Mouse (Mus musculus) WW6 (cell line): Measurements from ENCODE around the gene Gnas.
A peak's percentile ranks its signal among the peaks of the same experiment; 100 is the strongest.

Experiments
- DNase-seq: peaks from one replicate; pipeline ENCODE4 v3.0.0-alpha.2; 2013; ENCODE audit warnings: low read depth, low spot score

Gnas gene

DNA sequence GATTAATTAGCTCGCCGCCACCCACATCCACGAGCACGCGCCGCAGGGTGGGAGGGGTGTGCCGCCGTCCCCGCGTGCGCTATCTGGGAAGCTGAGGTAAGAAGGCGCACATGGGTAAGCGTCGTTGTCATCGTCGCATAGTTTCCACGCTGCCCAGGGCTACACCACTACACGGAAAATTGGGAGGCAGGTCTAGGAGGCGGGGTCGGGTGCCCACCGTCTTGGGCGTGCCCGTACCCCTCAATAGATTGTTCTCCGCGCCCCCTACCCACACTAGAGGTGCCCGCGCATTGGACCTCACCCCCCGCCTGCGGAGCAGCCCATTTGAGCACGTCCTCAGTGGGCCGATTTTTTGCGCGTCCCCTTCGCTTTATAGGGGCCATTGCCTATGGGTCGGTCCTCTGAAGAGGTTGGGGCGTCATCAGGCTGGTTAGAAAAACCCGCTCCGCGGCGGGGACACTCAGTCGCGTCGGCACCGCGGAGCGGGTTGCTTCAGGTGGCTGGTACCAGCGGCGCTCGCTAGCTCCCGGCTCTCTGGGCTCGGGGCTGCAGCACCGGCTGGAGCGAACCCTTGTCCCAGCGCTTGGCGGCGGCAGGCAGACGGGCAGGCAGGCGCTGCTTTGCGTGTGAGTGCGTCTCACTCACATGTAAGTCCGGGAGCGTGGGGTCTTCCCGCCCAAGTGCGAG, 43.3 kb downstream of the Gnas start:
- peak; percentile 60 for DNase-seq

DNA sequence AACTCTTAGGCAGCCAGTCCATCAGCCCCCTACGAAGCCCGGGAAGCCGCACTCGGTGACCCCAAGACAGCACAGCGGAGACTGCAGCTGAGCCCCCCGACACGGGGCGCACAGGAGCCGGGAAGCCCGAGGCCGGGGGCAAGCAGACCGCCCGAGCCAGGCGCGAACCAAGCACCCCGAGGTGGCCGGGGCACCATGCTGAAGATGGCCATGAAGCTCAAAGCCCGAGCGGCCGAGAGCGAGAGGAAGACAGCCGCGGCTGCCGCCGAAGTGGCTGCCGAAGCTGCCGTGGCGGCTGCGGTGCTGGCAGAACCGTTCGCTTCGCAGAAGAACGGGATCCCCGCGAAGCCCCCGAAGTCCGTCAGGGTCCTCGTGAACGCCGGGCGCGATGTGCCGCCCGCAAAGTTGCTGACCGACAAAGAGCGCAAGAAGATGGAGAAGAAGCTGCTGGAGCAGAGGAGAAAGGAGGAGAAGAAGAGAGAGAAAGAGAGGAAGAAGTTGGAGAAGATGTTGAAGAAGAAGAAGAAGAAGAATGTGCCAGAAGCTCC, 44.3 kb downstream of the Gnas start:
- DNase-seq: no peak

GRCm38 (mm10) chr2:174328926-174329662, 45.0 kb downstream of the Gnas start:
- peak; percentile 39 for DNase-seq

DNA sequence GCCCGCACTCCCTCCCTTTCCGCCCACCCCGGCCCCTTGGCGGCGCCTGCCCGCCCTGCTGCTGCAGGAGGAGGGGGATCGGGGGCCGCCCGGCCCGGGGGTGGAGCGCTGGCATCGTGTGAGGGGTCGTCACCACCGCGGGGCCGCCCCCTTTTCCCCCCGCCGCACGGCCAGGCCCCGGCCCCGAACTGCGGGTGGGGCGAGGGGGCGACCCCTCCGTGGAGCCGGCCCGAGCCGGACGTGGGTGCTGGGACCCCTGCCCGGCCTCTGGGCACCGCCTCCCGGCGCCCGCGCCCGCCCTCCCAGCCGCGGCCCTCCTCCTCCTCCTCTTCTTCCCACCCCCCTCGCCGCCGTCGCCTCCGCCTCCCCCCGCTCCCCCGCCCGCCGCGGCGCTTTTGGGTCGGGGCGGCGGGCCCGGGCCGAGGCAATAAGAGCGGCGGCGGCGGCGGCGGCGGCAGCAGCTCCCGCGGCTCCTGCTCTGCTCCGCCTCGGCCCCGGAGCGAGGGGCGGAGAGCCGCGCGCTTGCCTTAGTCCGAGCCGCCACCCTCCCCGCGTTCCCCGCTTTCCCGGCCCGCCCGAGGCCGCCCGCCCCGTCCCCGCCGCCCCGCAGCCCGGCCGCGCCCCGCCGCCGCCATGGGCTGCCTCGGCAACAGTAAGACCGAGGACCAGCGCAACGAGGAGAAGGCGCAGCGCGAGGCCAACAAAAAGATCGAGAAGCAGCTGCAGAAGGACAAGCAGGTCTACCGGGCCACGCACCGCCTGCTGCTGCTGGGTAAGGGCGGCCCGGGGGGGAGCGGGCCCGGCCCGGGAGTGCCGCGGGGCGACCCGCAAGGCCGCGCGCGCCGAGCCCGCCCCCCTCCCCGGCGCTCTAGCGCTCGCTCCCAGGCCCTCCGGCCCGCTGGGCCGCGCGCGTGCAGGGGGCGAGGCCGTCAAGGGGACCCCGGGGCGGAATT, 45.8 kb downstream of the Gnas start:
- no peak for DNase-seq

DNA sequence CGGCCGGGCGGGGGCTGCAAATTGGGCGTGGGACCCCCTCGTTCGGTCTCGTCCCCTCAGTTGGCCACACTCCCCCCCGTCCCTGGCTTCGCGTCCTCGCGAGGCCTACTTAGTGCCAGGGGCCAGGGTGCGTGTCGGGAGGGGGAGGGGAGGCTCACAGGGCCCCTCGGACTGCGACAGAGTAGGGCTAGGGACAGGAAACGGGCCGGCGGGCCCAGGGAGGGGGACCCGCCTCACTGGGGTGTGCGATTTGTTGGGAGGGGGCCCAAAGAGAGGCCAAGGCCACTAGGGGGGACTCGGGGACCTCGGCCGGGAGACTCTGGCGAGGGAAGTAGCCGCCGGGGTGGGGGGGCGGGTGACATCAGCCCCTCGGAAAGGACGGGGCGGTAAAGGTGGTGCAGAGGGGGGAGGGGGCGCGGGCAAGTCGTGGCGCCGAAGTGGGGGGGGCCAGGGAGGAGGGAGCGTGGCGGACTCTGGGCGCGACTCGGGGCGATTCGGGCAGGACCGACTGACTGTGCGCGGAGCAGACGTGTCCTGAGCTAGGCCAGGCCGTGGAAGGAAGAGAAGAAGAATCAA, 46.6 kb downstream of the Gnas start:
- peak; percentile 24 for DNase-seq

- DNase-seq: no peak
These were observed 47.3 kb downstream of the Gnas start for GRCm38 (mm10) chr2:174331282-174332030.

GRCm38 (mm10) chr2:174333239-174333890, 49.2 kb downstream of the Gnas start:
- DNase-seq: no peak

DNA sequence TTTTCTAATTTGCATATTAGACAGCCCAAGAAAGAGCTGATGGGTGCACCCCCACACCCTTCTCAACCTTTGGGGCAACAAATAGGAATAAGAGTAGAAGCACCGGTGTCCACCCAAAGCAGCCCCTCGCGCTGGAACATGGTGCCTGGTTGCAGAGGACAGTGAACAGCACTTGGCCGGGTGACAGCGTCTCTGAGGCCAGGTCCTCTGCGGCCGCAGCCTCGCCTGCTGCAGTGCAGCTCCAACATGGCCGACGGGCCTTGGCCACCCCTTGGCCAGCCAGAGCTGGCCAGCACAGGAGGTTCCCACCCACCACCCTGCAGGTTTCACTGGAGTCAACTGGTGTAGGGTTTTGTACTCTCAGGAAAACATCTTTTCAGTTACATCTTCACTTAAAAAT, 50.3 kb downstream of the Gnas start:
- no peak for DNase-seq

DNA sequence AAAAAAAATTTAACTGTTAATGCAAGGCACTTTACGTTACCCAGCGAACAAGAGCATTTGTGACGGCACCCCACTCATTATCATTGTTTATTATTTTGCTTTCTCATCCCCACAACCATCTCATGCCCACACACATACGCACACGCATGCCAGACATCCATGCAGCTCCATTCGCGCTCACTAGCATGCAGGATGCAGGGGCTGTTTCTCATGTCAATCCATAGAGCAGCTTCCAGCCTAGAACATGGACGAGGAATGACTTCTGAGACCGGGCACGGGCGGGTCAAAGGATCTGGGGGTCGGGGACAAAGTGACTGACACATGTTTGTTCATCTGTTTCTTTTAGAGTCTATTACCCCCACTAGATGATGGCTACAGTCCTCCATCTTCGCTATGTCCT, 53.2 kb downstream of the Gnas start:
- DNase-seq: no peak

- no peak for DNase-seq
These were observed 55.6 kb downstream of the Gnas start for GRCm38 (mm10) chr2:174339701-174340100.

DNA sequence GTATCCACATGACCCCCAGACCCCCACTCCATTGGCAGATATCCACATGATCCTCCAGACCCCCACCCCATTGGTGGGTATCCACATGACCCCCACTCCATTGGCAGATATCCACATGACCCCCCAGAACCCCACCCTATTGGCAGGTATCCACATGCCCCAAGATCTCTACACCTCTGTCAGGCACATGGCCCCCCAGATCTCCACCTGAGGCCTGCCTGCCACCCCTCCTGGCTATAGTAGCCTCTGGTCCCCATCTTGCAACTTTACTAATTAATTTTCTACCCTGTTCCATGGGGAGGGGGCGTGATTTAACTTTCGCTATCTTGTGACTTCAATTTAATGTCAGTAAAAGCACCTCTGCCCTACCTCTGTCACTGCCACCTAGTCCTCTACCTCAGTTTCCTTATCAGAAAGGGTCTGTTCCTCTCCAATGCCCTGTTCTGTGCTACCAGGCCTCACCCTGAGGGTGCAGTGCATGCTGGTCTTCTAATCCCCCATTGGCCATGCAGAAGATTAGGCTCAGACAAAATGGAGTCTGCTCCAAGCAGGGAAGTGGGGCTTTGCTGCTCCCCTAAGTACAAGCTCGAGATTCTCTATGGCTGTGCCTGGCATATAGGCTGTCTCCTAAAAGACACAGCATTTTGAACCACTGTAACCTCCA, 56.2 kb downstream of the Gnas start:
- DNase-seq: no peak

DNA sequence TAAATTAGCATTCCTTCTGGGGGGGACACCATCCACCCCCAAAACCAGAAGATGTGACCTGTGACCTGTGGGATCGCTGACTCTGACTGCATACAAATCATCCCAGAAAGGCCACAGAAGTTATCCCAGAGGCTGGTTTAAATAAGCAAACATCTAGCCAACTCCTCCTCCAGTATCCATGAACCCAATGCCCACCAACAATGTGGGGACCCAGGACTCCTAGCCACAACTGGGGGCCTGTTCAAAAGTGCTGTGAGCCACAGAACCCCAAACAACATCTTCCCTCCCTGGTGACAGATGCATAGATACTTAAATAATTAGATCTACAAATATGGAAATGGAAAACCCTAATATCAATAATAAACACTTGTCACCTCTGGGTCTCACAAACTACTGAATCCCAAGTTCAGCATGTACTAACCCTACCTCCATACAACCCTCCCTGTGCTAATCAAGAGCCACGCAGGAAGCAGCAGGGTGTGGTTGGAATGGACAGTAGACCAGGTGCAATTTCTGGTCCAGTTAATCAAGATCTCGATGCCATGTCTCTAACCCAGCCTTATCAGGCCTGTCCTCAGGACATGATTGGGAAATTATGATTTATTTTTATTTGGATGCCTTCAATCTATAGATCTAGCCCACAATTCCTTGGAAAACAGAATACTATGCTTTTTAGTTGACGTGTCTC, 56.9 kb downstream of the Gnas start:
- no peak for DNase-seq

DNA sequence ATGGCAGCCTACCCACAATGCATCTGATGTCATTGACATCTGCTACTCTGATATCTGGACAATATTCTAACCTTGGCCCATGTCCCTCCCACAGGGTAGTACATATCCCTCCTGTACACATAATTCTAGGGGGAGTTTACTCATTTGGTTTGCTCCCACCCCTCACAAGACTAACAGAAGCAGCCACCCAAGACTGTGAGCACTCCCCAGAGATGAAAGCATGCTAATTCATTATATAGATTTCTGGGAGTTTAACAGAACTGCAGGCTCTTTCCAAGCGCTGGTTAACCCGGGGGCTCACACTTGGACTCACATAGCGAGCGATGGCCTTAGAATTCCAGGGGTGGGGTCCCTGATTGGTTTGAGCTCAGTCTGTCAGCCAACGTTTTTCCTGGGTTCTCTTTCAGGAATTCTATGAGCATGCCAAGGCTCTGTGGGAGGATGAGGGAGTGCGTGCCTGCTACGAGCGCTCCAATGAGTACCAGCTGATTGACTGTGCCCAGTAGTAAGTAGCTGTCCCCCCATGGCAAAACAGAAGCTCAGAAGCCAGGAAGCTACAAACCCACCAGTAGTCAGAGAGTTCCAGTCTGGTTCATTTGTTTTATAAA, 58.8 kb downstream of the Gnas start:
- DNase-seq: no peak

GRCm38 (mm10) chr2:174343566-174343965, 59.4 kb downstream of the Gnas start:
- no peak for DNase-seq

GRCm38 (mm10) chr2:174344003-174344655, 60.0 kb downstream of the Gnas start:
- no peak for DNase-seq

- no peak for DNase-seq
These were observed 60.9 kb downstream of the Gnas start for GRCm38 (mm10) chr2:174344996-174345395.

GRCm38 (mm10) chr2:174346612-174346998, 62.5 kb downstream of the Gnas start, which contains the start of gene Gm20721:
TSS of gene Gm20721 (minus strand) at chr2:174346712.
- no peak for DNase-seq
